Mouse (Mus musculus): ENCODE data around the gene Otulin.

DNA sequence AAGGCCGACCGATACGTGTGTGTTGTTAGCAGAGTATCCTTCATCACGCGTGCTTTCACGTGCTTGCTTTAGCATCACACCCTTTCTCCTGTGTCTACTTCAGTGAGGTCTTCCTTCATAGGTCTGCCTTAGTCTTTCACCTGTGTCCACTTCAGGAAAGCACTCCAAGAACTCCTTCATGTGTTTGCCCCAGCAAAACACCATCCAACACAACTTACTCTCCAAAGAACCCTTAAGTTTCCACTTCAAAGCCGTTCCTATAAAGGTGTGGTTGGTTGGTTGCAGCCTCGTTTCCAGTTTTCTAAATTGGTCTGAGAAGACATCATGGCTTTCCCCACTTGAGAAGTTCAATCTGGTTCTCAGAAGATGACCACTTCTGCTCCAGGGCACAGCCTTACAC, 16.2 kb upstream of the Otulin start:
- no peak for TF ChIP-seq CTCF (IDR thresholded peaks at IDR 0.05; ENCODE audit: borderline replicate concordance, insufficient read depth, low read depth, low read length)
- no peak for TF ChIP-seq POLR2A (IDR thresholded peaks at IDR 0.05; ENCODE audit: borderline replicate concordance, insufficient read depth, low read length)

All from cerebellum, adult 2 months (tissue).